Mouse (Mus musculus): Measurements from ENCODE around the gene Tbk1.

The Tbk1 gene

GRCm38 (mm10) chr10:121543577-121543976, 43.0 kb downstream of the Tbk1 start:
- no peak for DNase-seq (ENCODE audit: low read depth, low spot score)

GRCm38 (mm10) chr10:121542156-121542555, 44.4 kb downstream of the Tbk1 start:
- no peak for DNase-seq (ENCODE audit: low read depth, low spot score)

DNA sequence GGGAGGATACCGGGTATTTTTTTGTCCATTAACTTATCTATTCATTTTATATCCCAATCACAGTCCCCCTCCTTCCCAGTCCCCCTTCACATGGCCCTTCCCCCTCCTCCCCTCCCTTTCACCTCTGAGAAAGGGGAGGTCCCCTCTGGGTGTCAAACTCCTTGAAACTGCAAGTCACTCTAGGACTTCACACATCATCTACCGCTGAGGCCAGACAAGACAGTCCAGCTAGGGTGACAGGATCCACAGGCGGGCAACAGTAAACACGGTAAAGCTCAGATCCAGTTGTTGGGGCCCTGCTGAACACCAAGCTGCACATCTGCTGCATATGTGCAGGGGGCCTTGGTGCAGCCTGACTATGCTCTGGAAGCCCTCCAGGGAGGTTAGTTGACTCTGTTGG, 51.6 kb downstream of the Tbk1 start:
- no peak for DNase-seq (ENCODE audit: low read depth, low spot score)

GRCm38 (mm10) chr10:121533137-121533872, 53.3 kb downstream of the Tbk1 start:
- peak; percentile 76 for DNase-seq (ENCODE audit: low read depth, low spot score)

GRCm38 (mm10) chr10:121531541-121531940, 55.0 kb downstream of the Tbk1 start:
- peak; percentile 18 for DNase-seq (ENCODE audit: low read depth, low spot score)

DNA sequence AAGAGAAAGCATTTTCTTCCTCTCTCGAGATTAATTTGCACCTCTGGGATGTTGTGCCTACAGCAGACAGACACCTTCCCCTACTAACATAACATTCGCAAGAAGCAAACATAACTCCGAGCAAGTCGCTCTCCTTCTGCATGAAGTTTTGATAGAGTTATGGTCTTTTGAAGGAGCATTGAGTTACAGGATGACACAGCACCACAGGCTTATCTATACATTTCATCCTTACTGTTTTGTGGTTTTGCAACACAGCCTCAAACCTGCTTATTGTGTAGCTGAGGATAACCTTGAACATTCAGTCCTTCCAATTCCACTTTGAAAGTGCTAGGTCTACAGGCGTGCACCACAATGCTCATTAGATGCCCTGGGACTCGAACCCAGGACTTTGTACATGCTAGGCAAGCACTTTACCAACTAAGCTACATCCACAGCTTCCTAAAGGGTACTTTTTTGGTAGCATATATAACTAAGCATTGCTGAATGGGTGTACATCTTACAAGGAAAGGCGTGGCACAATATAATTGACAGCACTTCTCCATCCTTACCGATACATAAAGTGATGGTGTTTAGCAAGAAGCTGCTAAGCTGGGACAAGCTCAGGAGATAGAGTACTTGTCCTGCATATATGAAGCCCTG, 56.1 kb downstream of the Tbk1 start:
- DNase-seq (ENCODE audit: low read depth, low spot score): no peak

- DNase-seq (ENCODE audit: low read depth, low spot score): no peak
Measured at GRCm38 (mm10) chr10:121529261-121529660, 57.3 kb downstream of the Tbk1 start.

DNA sequence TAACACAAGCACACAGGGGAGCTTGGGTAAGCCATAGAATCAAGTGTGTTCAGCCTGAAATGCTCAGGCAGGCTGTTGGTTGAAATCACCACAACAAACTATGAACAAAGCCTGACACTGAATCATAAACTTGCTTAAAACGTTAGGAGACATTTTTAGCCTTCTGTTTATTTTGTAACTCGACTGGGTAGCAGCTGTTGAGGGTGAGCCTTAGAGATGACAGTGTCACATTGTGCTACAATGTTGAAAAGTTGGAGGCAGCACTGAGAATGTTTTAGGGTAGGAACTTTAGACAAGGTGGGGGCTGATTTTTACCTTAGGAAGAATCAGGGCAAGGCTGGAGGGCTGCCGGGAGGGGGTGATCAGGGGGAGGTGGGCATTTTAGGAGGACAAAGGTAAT, 58.1 kb downstream of the Tbk1 start:
- DNase-seq (ENCODE audit: low read depth, low spot score): no peak

DNA sequence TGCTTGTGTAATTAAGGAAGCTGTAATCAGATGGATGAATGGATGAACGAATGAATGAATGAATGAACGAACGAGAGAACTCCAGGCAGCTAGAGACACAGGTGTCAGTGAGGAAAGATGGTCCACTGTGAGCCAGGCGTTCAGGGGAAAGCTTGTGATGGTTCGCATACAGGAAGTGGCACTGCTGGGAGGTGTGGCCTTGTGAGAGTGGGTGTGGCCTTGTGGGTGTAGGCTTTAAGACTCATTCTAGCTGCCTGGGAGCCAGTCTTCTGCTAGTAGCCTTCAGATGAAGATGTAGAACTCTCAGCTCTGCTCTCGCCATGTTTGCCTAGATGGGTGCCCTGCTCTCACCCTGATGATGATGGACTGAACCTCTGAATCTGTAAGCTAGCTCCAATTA, 59.5 kb downstream of the Tbk1 start:
- DNase-seq (ENCODE audit: low read depth, low spot score): no peak

- DNase-seq (ENCODE audit: low read depth, low spot score): no peak
Measured at GRCm38 (mm10) chr10:121520923-121521585, 65.5 kb downstream of the Tbk1 start.

- no peak for DNase-seq (ENCODE audit: low read depth, low spot score)
Measured at GRCm38 (mm10) chr10:121519710-121520109, 66.9 kb downstream of the Tbk1 start.

GRCm38 (mm10) chr10:121516008-121516600, 70.5 kb downstream of the Tbk1 start:
- DNase-seq (ENCODE audit: low read depth, low spot score): peak; percentile 85

- DNase-seq (ENCODE audit: low read depth, low spot score): peak; percentile 86
Measured at GRCm38 (mm10) chr10:121509751-121510643, 76.6 kb downstream of the Tbk1 start.

- no peak for DNase-seq (ENCODE audit: low read depth, low spot score)
Measured at GRCm38 (mm10) chr10:121507755-121508544, 78.6 kb downstream of the Tbk1 start.

DNA sequence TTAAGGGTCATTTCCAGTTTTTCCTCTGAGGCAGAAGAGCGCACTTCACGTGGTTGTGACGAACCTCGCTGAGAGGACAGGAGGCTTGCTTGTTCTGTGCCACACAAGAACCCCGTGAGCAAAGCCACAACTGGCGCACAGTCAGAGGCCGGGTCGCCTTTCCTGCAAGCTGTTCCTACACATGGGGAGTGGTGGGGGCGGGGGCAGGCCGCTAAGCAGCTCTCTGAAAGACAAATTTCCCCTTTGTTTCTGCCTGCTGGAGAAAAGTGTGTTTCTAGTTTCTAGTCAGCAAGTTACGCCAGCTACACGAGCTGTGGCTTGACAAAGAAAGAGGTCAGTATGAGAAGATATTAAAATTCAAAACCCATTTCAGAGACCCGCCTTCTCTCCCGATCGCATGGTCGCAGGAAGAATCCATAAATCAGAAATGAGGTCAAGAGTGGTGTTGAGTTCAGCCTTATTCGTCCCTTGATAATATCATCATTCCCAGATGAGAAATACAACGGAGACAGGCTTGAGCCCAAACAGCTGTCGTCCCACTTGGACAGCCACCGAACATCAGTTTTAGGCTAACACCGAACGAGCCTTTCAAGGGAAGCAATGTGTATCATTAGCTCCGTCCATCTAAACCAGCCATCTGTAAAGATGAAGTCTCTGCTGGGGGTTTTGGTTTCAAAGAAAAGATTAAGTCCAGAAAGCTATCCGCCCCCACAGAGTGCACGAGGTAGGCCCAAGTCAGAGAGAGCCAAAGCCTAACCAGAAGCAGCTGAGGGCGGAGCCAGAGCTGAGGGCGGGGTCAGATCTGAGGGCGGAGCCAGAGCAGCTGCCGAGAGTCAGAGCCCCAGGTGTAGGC, 79.6 kb downstream of the Tbk1 start:
- DNase-seq (ENCODE audit: low read depth, low spot score): peak; percentile 74

DNA sequence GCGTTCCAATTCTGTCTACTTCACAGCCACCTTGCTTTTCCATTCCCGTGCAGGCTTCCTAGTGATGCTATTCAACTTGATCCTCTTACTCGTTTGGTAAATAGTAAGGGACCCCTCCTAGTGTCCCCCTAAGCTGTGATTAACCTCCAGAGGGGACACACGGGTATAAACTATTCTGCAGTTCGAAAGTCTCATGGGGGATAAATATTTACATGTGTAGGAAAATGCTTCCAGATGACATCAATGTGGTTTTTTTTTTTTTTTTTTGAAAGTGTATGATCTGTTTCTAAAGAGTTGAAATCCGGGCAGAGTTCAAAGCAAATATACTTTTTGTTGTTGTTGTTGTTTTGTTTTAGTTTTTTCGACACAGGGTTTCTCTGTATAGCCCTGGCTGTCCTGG, 80.7 kb downstream of the Tbk1 start:
- no peak for DNase-seq (ENCODE audit: low read depth, low spot score)

GRCm38 (mm10) chr10:121504973-121505911, 81.3 kb downstream of the Tbk1 start:
- DNase-seq (ENCODE audit: low read depth, low spot score): peak; percentile 66

DNA sequence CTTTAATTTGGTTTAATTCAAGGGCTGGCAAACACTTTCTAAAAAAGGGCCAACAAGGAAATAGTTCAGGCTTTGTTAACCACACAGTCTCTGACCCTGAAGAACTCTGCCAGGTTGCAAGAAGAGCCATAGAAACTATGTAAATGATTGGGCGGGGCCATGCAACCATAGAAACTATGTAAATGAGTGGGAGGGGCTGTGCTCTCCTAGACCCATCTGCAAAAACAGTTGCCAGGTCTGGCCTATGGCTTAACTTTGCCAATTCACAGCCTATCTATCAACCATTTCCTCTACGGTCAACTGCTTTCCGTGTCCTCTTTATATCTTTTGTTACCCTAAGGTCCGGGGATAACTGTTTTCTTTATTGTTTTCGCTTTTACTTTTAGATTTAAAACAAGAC, 85.4 kb downstream of the Tbk1 start:
- DNase-seq (ENCODE audit: low read depth, low spot score): no peak

Data from mesoderm, embryonic 11.5 days (tissue).